Mouse (Mus musculus): ENCODE measurements around the gene Emg1. TPM values are rescaled to one million over a fixed set of nuclear protein-coding genes. Genes with fewer than 3 reads are reported as not detected.
A peak's percentile ranks its signal among the peaks of the same experiment; 100 is the strongest.
"Not testable (repeated sequence)": the region's sequence is repeated elsewhere in the genome, so short reads cannot be mapped to it uniquely, and the experiment has no call there.

The Emg1 gene
- total RNA-seq, 2 experiments from 2014 or later: 72.5 to 75.1 TPM

DNA sequence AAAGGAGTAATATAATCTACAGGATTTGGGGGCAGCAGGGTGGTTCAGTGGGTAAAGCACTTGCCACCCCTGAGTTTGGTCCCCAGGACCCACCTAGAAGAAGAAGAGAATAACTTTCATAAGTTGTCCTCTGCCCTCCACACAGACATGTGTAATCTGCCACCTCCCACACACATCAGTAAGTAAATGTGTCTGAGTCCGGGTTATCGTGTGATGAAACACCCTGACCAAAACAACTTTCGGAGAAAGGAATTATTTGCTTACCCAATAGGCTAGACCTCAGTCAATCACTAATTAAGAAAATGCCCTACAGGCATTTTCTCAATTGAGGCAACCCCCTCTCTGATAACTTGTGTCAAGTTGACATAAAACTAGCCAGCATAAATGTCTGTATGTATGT, 21.5 kb downstream of the Emg1 start:
- DNase-seq (ENCODE audit: low spot score): no peak
- intact Hi-C loops (cut with DNase I): no loop called here

GRCm38 (mm10) chr6:124689011-124689410, 23.0 kb downstream of the Emg1 start:
- DNase-seq (ENCODE audit: low spot score): no peak
- intact Hi-C loops (cut with DNase I): no loop called here

GRCm38 (mm10) chr6:124688151-124688758, 23.7 kb downstream of the Emg1 start:
- no peak for DNase-seq (ENCODE audit: low spot score)
- intact Hi-C loops (cut with DNase I): no loop called here

GRCm38 (mm10) chr6:124686644-124687043, 25.3 kb downstream of the Emg1 start:
- intact Hi-C loops (cut with DNase I); DNase-seq (ENCODE audit: low spot score): not testable (repeated sequence)

GRCm38 (mm10) chr6:124685606-124686386, 26.2 kb downstream of the Emg1 start:
- intact Hi-C loops (cut with DNase I): no loop called here
- no peak for DNase-seq (ENCODE audit: low spot score)

DNA sequence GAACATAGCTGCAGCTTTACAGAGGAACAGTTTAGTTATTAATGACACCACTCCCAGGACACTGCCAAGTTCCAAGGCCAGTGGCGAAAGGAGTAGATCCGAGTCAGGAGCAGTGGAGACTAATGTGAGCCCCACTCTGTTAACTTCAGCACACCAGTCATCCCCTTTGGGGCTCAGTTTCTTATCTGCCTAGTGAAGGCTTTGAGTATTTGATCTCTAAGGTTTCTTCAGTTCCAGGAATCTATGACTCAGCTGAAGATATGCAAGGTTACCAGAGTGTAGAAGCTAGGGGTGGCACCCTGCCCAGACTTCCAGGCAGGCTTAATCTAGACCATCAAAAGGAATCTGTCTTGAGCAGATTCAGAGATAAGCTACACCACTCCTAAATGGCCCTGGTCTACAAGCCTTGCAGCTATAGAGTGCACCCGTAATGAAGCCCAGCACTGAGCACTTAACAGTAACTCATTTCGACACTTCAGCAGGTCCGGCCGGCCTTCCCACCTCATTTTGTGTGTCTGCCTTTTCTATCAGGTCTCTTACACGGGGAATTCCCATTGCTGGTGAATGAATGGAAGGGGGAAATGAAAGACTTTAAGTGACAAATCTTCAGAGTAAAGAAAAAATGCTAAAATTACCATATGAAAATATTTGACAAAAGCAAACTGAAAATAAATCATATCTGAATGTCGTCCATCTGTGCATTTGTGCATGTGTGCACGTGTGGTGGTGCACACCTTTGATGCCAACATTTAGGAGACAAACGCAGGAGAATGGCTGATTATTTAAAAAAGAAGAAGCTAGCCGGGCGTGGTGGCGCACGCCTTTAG, 28.2 kb downstream of the Emg1 start:
- DNase-seq (ENCODE audit: low spot score): no peak
- intact Hi-C loops (cut with DNase I): no loop called here

DNA sequence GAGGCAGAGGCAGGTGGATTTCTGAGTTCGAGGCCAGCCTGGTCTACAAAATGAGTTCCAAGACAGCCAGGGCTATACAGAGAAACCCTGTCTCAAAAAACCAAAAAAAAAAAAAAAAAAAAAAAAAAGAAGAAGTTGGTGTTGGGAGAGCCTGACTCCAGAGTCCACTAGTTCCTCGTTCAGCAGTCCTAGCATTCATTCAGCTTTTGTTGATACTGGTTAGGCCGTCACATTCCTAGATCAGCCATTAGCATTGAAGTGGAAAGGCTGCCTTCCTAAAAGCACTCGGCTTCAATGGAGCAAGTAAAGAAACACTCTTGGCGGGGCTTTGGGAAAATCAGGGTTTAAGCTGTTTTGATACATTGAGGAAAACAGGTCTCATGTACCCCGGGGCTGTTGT, 29.7 kb downstream of the Emg1 start:
- intact Hi-C loops (cut with DNase I); DNase-seq (ENCODE audit: low spot score): not testable (repeated sequence)

DNA sequence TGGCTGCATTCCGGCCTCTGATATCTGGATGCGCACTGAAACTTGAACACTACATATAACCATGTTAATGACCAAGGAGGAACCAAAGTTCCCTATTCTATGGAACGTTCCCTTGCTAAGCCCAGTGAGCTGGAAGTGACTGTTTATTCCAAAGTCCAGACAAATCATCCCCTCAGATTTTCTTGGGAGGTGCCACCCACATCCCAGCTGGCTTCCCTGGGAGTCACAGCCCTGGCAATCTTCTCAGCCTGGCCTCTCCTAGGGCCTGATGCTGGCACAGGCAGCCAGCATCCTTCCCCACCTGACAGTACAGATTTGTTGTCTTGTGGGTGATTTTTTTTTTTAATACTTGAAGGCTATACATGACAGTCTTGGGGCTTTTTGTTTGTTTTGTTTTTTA, 32.5 kb downstream of the Emg1 start:
- intact Hi-C loops (cut with DNase I): no loop called here
- DNase-seq (ENCODE audit: low spot score): no peak

- no peak for DNase-seq (ENCODE audit: low spot score)
- intact Hi-C loops (cut with DNase I): no loop called here
Measured at GRCm38 (mm10) chr6:124678769-124679168, 33.2 kb downstream of the Emg1 start.

GRCm38 (mm10) chr6:124676171-124676570, 35.8 kb downstream of the Emg1 start:
- intact Hi-C loops (cut with DNase I): no loop called here
- no peak for DNase-seq (ENCODE audit: low spot score)

- DNase-seq (ENCODE audit: low spot score): no peak
- intact Hi-C loops (cut with DNase I): no loop called here
Measured at GRCm38 (mm10) chr6:124674591-124674990, 37.4 kb downstream of the Emg1 start.

DNA sequence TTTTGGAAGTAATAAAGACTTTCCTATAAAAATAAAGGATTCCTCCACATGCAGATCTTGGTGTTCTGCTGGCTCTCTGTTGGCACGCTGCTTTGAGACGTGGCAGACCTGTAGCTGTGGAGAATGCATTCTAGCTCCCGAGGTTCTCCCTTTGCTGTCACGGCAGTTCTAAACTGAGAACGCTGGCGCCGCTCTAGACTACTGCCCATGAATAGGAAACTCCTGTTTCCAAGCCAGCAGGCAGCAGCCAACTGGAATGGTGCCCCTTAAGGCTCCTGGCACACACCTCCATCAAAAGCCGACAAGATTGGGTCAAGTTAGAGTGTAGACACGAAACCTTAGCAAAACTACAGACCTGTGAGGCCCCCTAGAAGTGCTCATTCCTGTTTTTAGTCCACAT, 38.4 kb downstream of the Emg1 start:
- intact Hi-C loops (cut with DNase I): no loop called here
- peak; percentile 13 for DNase-seq (ENCODE audit: low spot score)

- no peak for DNase-seq (ENCODE audit: low spot score)
- intact Hi-C loops (cut with DNase I): no loop called here
Measured at GRCm38 (mm10) chr6:124672100-124672499, 39.9 kb downstream of the Emg1 start.

GRCm38 (mm10) chr6:124670281-124670900, 41.6 kb downstream of the Emg1 start:
- intact Hi-C loops (cut with DNase I): no loop called here
- DNase-seq (ENCODE audit: low spot score): no peak

- intact Hi-C loops (cut with DNase I): no loop called here
- DNase-seq (ENCODE audit: low spot score): no peak
Measured at GRCm38 (mm10) chr6:124669234-124669859, 42.6 kb downstream of the Emg1 start.

DNA sequence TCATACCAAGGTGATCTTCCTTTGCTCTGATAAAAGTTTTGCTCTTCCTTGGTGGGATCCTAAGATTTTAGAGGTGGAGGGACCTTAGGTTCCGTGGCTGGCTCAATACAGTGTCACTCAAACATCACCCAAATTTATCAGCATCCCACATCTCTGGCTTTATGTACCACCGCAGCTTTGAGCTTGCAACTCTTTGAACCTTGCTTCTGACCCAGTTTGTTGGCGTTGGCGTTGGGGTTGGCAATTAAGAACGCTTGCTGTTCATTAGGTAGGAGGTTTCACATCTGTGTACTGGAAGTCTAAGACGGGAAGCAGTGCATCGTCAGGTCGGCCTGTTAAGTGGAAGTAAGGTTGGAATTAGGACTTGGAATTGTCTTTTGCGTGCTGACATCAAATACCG, 47.0 kb downstream of the Emg1 start:
- intact Hi-C loops (cut with DNase I): no loop called here
- DNase-seq (ENCODE audit: low spot score): no peak

DNA sequence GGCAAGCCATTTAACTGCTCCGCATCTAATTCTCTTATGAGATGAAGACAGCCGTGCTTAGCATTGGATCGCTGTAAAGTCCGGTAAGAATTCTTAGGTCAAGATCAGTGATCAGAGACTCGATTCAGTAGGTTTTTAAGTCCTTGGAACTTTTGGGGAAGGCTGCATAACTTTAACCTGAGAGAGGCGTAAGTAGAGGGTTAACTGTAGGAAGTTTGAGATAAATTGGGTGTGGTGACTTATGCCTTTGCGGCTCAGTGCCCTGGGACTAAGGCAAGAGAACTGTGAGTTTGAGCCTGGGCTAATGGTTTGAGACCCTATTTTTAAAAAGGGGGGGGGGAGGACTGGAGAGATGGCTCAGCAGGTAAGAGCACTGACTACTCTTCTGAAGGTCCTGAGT, 47.7 kb downstream of the Emg1 start:
- intact Hi-C loops (cut with DNase I): loop anchor here (5.0 kb wide), 1 partner anchor 93 kb away; the partner anchor contains the start of genes Atn1 and Gm45234

GRCm38 (mm10) chr6:124663424-124663795, 48.6 kb downstream of the Emg1 start:
- no peak for DNase-seq (ENCODE audit: low spot score)

More for the DNA sequence above, 47.7 kb downstream of the Emg1 start:
- no peak for DNase-seq (ENCODE audit: low spot score)

More at GRCm38 (mm10) chr6:124663424-124663795, 48.6 kb downstream of the Emg1 start:
- intact Hi-C loops (cut with DNase I): loop anchor here (2.0 to 5.0 kb wide), 3 partner anchors 45 to 94 kb away; partner anchors contain the start of genes Atn1, Gm45234 and Grcc10
